Mouse (Mus musculus) cerebellum, adult 2 months (tissue): Measurements from ENCODE around the gene Aldh1a2.

ENCODE experiments used
- CTCF ChIP-seq: fragments of 200-500 bp; IDR thresholded peaks from 2 replicates; pipeline ENCODE4 v1.5.1; 2011; ENCODE audit warnings: low read depth, mild to moderate bottlenecking, control low read depth, low read length, moderate library complexity, borderline replicate concordance; ENCODE audit not compliant: insufficient read depth
- POLR2A ChIP-seq: fragments of 200-500 bp; IDR thresholded peaks from 2 replicates; pipeline ENCODE4 v1.6.1; 2011; ENCODE audit warnings: low read length, control low read depth, borderline replicate concordance; ENCODE audit not compliant: insufficient read depth

DNA sequence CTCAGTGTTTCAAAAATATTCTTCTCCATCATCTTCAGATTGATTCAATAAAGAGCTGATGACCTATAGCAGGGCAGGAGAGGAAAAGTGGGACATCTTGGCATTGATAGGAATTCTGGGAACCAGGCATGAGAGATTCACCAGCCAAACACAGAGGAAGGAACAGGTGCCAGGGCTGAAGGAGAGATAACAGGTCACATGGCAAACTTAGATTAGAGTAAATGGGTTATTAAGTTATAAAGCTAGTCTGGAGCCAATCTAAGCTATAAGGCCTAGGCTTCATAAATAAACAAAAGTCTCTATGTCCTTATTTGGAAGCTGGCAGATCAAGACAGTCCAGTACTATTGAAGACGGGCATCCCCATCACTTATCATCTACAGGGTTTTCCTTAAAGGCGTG is 29.8 kb upstream of the Aldh1a2 start:
- TF ChIP-seq CTCF (no peak), POLR2A (no peak)
